Mouse (Mus musculus) CH12.LX (cell line): ENCODE measurements around the gene Srrt. TPM values are rescaled to one million over a fixed set of nuclear protein-coding genes. Genes with fewer than 3 reads are reported as not detected.
A peak's percentile ranks its signal among the peaks of the same experiment; 100 is the strongest.

ENCODE experiments used
- DNase-seq: peaks from one replicate; pipeline ENCODE4 v3.0.0-alpha.2; 2013; ENCODE audit errors: extremely low read depth
- H3K27ac ChIP-seq: 2 replicates; pipeline ENCODE4 v1.5.1; 2012; ENCODE audit warnings: low read depth, mild to moderate bottlenecking, control low read depth, moderate library complexity; ENCODE audit not compliant: insufficient read depth
- H3K27me3 ChIP-seq: replicated peaks from 2 replicates; pipeline ENCODE3; 2012; ENCODE audit warnings: inconsistent platforms
- H3K36me3 ChIP-seq, 2 experiments: replicated peaks in 1 of 2; 2 replicates each; pipeline versions ENCODE3 to v1.6.1; 2012; ENCODE audit warnings: inconsistent platforms in 1 of 2, low read length in 1 of 2, mild to moderate bottlenecking in 1 of 2, mixed read lengths in 1 of 2, moderate library complexity in 1 of 2; ENCODE audit not compliant: control insufficient read depth in 1 of 2, insufficient read depth in 1 of 2
- H3K4me1 ChIP-seq, 2 experiments: 2 replicates each; pipeline ENCODE4 v1.6.1; 2012; ENCODE audit warnings: inconsistent platforms in 1 of 2, moderate library complexity in 1 of 2; ENCODE audit not compliant: insufficient read depth in 2 of 2, control insufficient read depth in 1 of 2
- H3K4me2 ChIP-seq: 2 replicates; pipeline ENCODE4 v1.6.1; 2012; ENCODE audit warnings: low read depth, mild to moderate bottlenecking, control low read depth; ENCODE audit not compliant: poor library complexity, insufficient read depth, severe bottlenecking
- H3K4me3 ChIP-seq, 3 experiments: fragments of 150-350 bp in 1 of 3; sonication (generic) in 1 of 3; replicated peaks in 1 of 3; 2 replicates each; pipeline versions ENCODE3 to v1.5.1; 2011 to 2012; ENCODE audit warnings: low read depth in 2 of 3, low read length in 2 of 3, mild to moderate bottlenecking in 2 of 3, moderate library complexity in 2 of 3, control low read depth in 1 of 3, improper control_type of control experiment in 1 of 3, inconsistent platforms in 1 of 3, mixed read lengths in 1 of 3; ENCODE audit not compliant: poor library complexity in 1 of 3
- H3K79me2 ChIP-seq: replicated peaks from 2 replicates; pipeline ENCODE4 v1.6.1; 2012; ENCODE audit warnings: mild to moderate bottlenecking, moderate library complexity; ENCODE audit not compliant: control insufficient read depth, poor library complexity, insufficient read depth, severe bottlenecking; ENCODE audit errors: extremely low read depth
- H3K9ac ChIP-seq: 2 replicates; pipeline ENCODE4 v1.6.1; 2012; ENCODE audit warnings: low read depth, mild to moderate bottlenecking, control low read depth, moderate library complexity; ENCODE audit not compliant: insufficient read depth
- H3K9me3 ChIP-seq: replicated peaks from 2 replicates; pipeline ENCODE3; 2012; ENCODE audit warnings: low read length, inconsistent platforms, mixed read lengths
- BHLHE40 ChIP-seq: IDR thresholded peaks from 2 replicates; pipeline ENCODE4 v1.6.1; 2011; ENCODE audit warnings: mild to moderate bottlenecking, low read depth, low read length, improper control_type of control experiment
- CHD1 ChIP-seq: IDR thresholded peaks from 2 replicates; pipeline ENCODE4 v1.6.1; 2012; ENCODE audit warnings: low read depth, low read length, improper control_type of control experiment, inconsistent platforms
- CHD2 ChIP-seq: IDR thresholded peaks from 2 replicates; pipeline ENCODE4 v1.6.1; 2011; ENCODE audit warnings: low read length, improper control_type of control experiment
- CTCF ChIP-seq, 2 experiments: IDR thresholded peaks in 1 of 2; conservative IDR thresholded peaks in 1 of 2; 2 replicates each; pipeline ENCODE4 v1.5.1; 2011 to 2012; ENCODE audit warnings: low read depth in 2 of 2, low read length in 2 of 2, improper control_type of control experiment in 1 of 2, inconsistent platforms in 1 of 2, mild to moderate bottlenecking in 1 of 2, moderate library complexity in 1 of 2
- E2F4 ChIP-seq: IDR thresholded peaks from 2 replicates; pipeline ENCODE4 v1.6.1; 2011; ENCODE audit warnings: low read depth, low read length, improper control_type of control experiment; ENCODE audit not compliant: insufficient replicate concordance
- ELF1 ChIP-seq: IDR thresholded peaks from 2 replicates; pipeline ENCODE4 v1.6.1; 2014; ENCODE audit warnings: low read depth, mild to moderate bottlenecking, inconsistent platforms, low read length, improper control_type of control experiment
- EP300 ChIP-seq: IDR thresholded peaks from 2 replicates; pipeline ENCODE4 v1.6.1; 2011; ENCODE audit warnings: low read length, improper control_type of control experiment
- ETS1 ChIP-seq: conservative IDR thresholded peaks from 2 replicates; pipeline ENCODE4 v1.6.1; 2012; ENCODE audit warnings: low read depth, mild to moderate bottlenecking, inconsistent platforms, low read length, improper control_type of control experiment, moderate library complexity
- GABPA ChIP-seq: IDR thresholded peaks from 2 replicates; pipeline ENCODE4 v1.6.1; 2012; ENCODE audit warnings: low read depth, low read length, improper control_type of control experiment, inconsistent platforms; ENCODE audit not compliant: insufficient replicate concordance
- HCFC1 ChIP-seq: IDR thresholded peaks from 2 replicates; pipeline ENCODE4 v1.6.1; 2012; ENCODE audit warnings: low read depth, mild to moderate bottlenecking, inconsistent platforms, low read length, improper control_type of control experiment
- IRF4 ChIP-seq: IDR thresholded peaks from 2 replicates; pipeline ENCODE4 v1.6.1; 2014; ENCODE audit warnings: low read depth, mild to moderate bottlenecking, inconsistent platforms, low read length, improper control_type of control experiment
- JUN ChIP-seq: IDR thresholded peaks from 2 replicates; pipeline ENCODE4 v1.6.1; 2011; ENCODE audit warnings: low read depth, mild to moderate bottlenecking, low read length, improper control_type of control experiment, moderate library complexity; ENCODE audit not compliant: insufficient read depth
- JUND ChIP-seq: conservative IDR thresholded peaks from 2 replicates; pipeline ENCODE4 v1.6.1; 2011; ENCODE audit warnings: low read depth, low read length, improper control_type of control experiment
- KAT2A ChIP-seq: IDR thresholded peaks from 2 replicates; pipeline ENCODE4 v1.6.1; 2012; ENCODE audit warnings: low read length, improper control_type of control experiment, inconsistent platforms; ENCODE audit not compliant: insufficient replicate concordance
- MAFK ChIP-seq: IDR thresholded peaks from 2 replicates; pipeline ENCODE4 v1.6.1; 2011; ENCODE audit warnings: low read length, improper control_type of control experiment; ENCODE audit not compliant: insufficient replicate concordance
- MAX ChIP-seq: IDR thresholded peaks from 2 replicates; pipeline ENCODE4 v1.6.1; 2011; ENCODE audit warnings: low read length, improper control_type of control experiment
- MAZ ChIP-seq: IDR thresholded peaks from 2 replicates; pipeline ENCODE4 v1.6.1; 2012; ENCODE audit warnings: low read depth, mild to moderate bottlenecking, inconsistent platforms, low read length, improper control_type of control experiment, moderate library complexity
- MEF2A ChIP-seq: IDR thresholded peaks from 2 replicates; pipeline ENCODE4 v1.6.1; 2014; ENCODE audit warnings: low read depth, mild to moderate bottlenecking, inconsistent platforms, low read length, improper control_type of control experiment, borderline replicate concordance
- MXI1 ChIP-seq: IDR thresholded peaks from 2 replicates; pipeline ENCODE4 v1.6.1; 2011; ENCODE audit warnings: mild to moderate bottlenecking, low read depth, low read length, improper control_type of control experiment
- MYC ChIP-seq: IDR thresholded peaks from 2 replicates; pipeline ENCODE4 v1.6.1; 2011; ENCODE audit warnings: low read depth, mild to moderate bottlenecking, improper control_type of control experiment, low read length
- NELFE ChIP-seq: IDR thresholded peaks from 2 replicates; pipeline ENCODE4 v1.6.1; 2011; ENCODE audit warnings: low read depth, low read length, improper control_type of control experiment
- NRF1 ChIP-seq: IDR thresholded peaks from 2 replicates; pipeline ENCODE4 v1.6.1; 2014; ENCODE audit warnings: low read depth, mild to moderate bottlenecking, inconsistent platforms, low read length, improper control_type of control experiment, moderate library complexity
- PAX5 ChIP-seq: IDR thresholded peaks from 2 replicates; pipeline ENCODE4 v1.6.1; 2012; ENCODE audit warnings: low read length, inconsistent platforms, mixed read lengths
- POLR2A ChIP-seq: IDR thresholded peaks from 2 replicates; pipeline ENCODE4 v1.6.1; 2011; ENCODE audit warnings: low read depth, mild to moderate bottlenecking, improper control_type of control experiment, low read length
- POLR2AphosphoS2 ChIP-seq: IDR thresholded peaks from 2 replicates; pipeline ENCODE4 v1.6.1; 2011; ENCODE audit warnings: low read depth, low read length, improper control_type of control experiment
- RAD21 ChIP-seq: IDR thresholded peaks from 2 replicates; pipeline ENCODE4 v1.6.1; 2011; ENCODE audit warnings: low read depth, mild to moderate bottlenecking, low read length, improper control_type of control experiment, moderate library complexity
- RCOR1 ChIP-seq: conservative IDR thresholded peaks from 2 replicates; pipeline ENCODE4 v1.6.1; 2012; ENCODE audit warnings: low read depth, mild to moderate bottlenecking, inconsistent platforms, low read length, improper control_type of control experiment
- SIN3A ChIP-seq: IDR thresholded peaks from 2 replicates; pipeline ENCODE4 v1.6.1; 2012; ENCODE audit warnings: low read length, improper control_type of control experiment, inconsistent platforms
- SMC3 ChIP-seq: IDR thresholded peaks from 2 replicates; pipeline ENCODE4 v1.6.1; 2011; ENCODE audit warnings: low read depth, low read length, improper control_type of control experiment
- TBP ChIP-seq: conservative IDR thresholded peaks from 2 replicates; pipeline ENCODE4 v1.6.1; 2011; ENCODE audit warnings: low read depth, low read length, improper control_type of control experiment
- TCF12 ChIP-seq: IDR thresholded peaks from 2 replicates; pipeline ENCODE4 v1.6.1; 2014; ENCODE audit warnings: low read depth, mild to moderate bottlenecking, inconsistent platforms, low read length, improper control_type of control experiment
- UBTF ChIP-seq: IDR thresholded peaks from 2 replicates; pipeline ENCODE4 v1.6.1; 2012; ENCODE audit warnings: low read depth, mild to moderate bottlenecking, inconsistent platforms, low read length, improper control_type of control experiment, moderate library complexity
- USF1 ChIP-seq: IDR thresholded peaks from 2 replicates; pipeline ENCODE4 v1.6.1; 2014; ENCODE audit warnings: low read depth, mild to moderate bottlenecking, inconsistent platforms, low read length, improper control_type of control experiment
- USF2 ChIP-seq: conservative IDR thresholded peaks from 2 replicates; pipeline ENCODE4 v1.6.1; 2011; ENCODE audit warnings: low read depth, low read length, improper control_type of control experiment
- ZC3H11A ChIP-seq: IDR thresholded peaks from 2 replicates; pipeline ENCODE4 v1.6.1; 2012; ENCODE audit warnings: low read depth, mild to moderate bottlenecking, inconsistent platforms, low read length, improper control_type of control experiment
- ZKSCAN1 ChIP-seq: IDR thresholded peaks from 2 replicates; pipeline ENCODE4 v1.6.1; 2012; ENCODE audit warnings: low read depth, inconsistent platforms, low read length, improper control_type of control experiment, borderline replicate concordance
- ZMIZ1 ChIP-seq: IDR thresholded peaks from 2 replicates; pipeline ENCODE4 v1.6.1; 2012; ENCODE audit warnings: low read depth, mild to moderate bottlenecking, inconsistent platforms, low read length, improper control_type of control experiment
- ZNF384 ChIP-seq: IDR thresholded peaks from 2 replicates; pipeline ENCODE4 v1.6.1; 2012; ENCODE audit warnings: low read depth, low read length, improper control_type of control experiment, inconsistent platforms
- dilution Hi-C: fragments of 300-500 bp; cut with MboI; formaldehyde crosslinking; loops from 2 replicates; pipeline ENCODE4 v1.14.3; 2020; ENCODE audit warnings: low sequenced_read_pairs; ENCODE audit not compliant: extremely low pct_unique_long_range_greater_than_20kb, extremely low pct_ligation_motif_present
- in situ Hi-C: fragments of 300-500 bp; cut with MboI; formaldehyde crosslinking; loops from 3 replicates; pipeline ENCODE4 v1.14.3; 2019; ENCODE audit warnings: low sequenced_read_pairs, low pct_ligation_motif_present, low pct_unique_long_range_greater_than_20kb, mixed read lengths
- polyA plus RNA-seq: library from polyadenylated mRNA; unstranded; fragments of >175 nt; gene quantifications from 2 replicates; pipeline ENCODE4 v1.2.1, GENCODE M21; 2012; ENCODE audit warnings: low read depth; ENCODE audit not compliant: insufficient read length
- total RNA-seq, 2 experiments: library from RNA; depleted of rRNA; stranded (reverse); fragments of 300-350 nt in 1 of 2; fragments of >200 nt in 1 of 2; gene quantifications; 2 replicates each; pipeline ENCODE4 v1.2.3; 2012 to 2014

Srrt gene
- total and polyA plus RNA-seq, 3 experiments: 148 to 493 (median 165) TPM

DNA sequence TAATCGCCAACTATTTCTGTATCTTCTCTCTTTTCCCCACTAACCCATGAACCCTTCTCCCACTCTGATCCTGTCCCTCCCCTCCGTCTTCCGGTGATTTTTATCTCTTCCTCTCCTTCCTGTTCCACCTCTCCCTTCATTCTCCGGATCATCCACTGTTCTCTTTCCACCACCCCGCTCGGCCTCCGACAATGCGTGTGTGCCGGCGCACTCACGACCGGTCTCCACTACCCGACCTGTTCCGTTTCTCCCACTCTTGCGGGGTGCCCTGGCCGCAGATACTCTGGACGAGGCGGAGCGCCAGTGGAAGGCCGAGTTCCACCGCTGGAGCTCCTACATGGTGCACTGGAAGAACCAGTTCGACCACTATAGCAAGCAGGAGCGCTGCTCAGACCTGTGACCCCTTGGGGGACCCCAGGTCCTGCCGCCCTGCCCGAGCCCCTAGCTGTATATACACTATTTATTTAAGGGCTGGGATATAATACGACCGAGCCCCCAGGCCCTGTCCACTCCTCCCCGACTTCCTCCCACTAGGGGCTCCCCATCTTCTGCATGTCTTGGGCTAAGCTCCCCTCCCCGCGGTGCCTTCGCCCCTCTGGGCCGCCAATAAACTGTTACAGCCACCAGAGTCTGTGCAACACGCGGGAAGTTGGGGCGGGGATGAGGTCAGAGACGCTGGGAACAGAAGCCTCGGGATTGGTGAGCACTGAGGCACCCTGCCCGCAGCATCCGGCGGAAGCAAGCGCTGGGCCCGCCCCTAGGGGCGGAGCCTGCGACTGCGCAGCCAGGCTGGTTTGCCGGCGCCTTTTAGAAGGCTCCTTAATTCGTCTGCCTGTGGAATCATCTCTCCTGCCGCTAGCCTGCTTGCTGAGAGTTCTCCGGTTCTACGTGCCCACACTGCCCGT lies 13.4 kb downstream of the Srrt start, which contains the start of gene Ufsp1:
Gene Ufsp1, plus strand, starts transcription at position 791 of the 905 bp plus-strand sequence.
- Histone ChIP-seq H3K27me3 (peaks cover 13% of the 10 kb centered on the region), H3K4me1 (peaks cover 11 to 37% of the 10 kb centered on the region in 2 experiments; a peak in 3 of 4 replicates)
- DNase-seq: peak; percentile 95
- TF ChIP-seq JUN: peak; percentile 9; the same call in 1 of the 2 replicates
- no peak for TF ChIP-seq GABPA
- peak in 1 of 2 experiments; percentile 1; a peak in 1 of 4 replicates for TF ChIP-seq CTCF (conservative IDR thresholded peaks at IDR 0.05 in 1 of 2, IDR thresholded peaks at IDR 0.05 in 1 of 2; ENCODE audit: low read depth in 2 of 2, low read length in 2 of 2)
- no peak for TF ChIP-seq UBTF
- TF ChIP-seq USF2: no peak
- TF ChIP-seq POLR2AphosphoS2: peak; percentile 93
- TF ChIP-seq E2F4: no peak
- TF ChIP-seq ZC3H11A: no peak
- no peak for TF ChIP-seq MEF2A
- peak; percentile 86; the same call in 1 of the 2 replicates for TF ChIP-seq CHD1
- TF ChIP-seq RAD21: no peak
- peak; percentile 69; the same call in 1 of the 2 replicates for TF ChIP-seq MAX
- TF ChIP-seq ZKSCAN1: no peak
- no peak for TF ChIP-seq MAZ
- TF ChIP-seq PAX5: no peak
- peak; percentile 70 for TF ChIP-seq ZMIZ1
- TF ChIP-seq SIN3A: no peak; the same call in 1 of the 2 replicates
- TF ChIP-seq SMC3: no peak
- TF ChIP-seq JUND: no peak
- peak; percentile 2; the same call in 1 of the 2 replicates for TF ChIP-seq ZNF384
- TF ChIP-seq RCOR1: no peak
- peak; percentile 77 for TF ChIP-seq NELFE
- peak; percentile 66; the same call in 1 of the 2 replicates for TF ChIP-seq ELF1
- no peak for TF ChIP-seq BHLHE40
- TF ChIP-seq USF1: no peak
- TF ChIP-seq MAFK: no peak
- TF ChIP-seq TBP: peak; percentile 66; the same call in 1 of the 2 replicates
- no peak for TF ChIP-seq IRF4
- peak; percentile 92 for TF ChIP-seq POLR2A
- peak; percentile 60; the same call in 1 of the 2 replicates for TF ChIP-seq KAT2A
- TF ChIP-seq TCF12: peak; percentile 61; the same call in 1 of the 2 replicates
- TF ChIP-seq NRF1: peak; percentile 91
- TF ChIP-seq ETS1: no peak
- TF ChIP-seq MXI1: peak; percentile 66; the same call in 1 of the 2 replicates
- TF ChIP-seq CHD2: no peak
- TF ChIP-seq EP300: no peak
- no peak for TF ChIP-seq MYC
- peak; percentile 82 for TF ChIP-seq HCFC1
- TF ChIP-seq, all 38 proteins: peak for 16
- peaks cover 43 to 45% of the 10 kb centered on the region in 2 experiments for H3K36me3 ChIP-seq
- dilution Hi-C loops: no loop called here
- in situ Hi-C loops: no loop called here
- H3K79me2 ChIP-seq: no peaks in the 10 kb centered on the region
- peak within 1 kb of the TSS; percentile 71 to 76 (median 72) for H3K4me3 ChIP-seq
- H3K27ac ChIP-seq: peak within 1 kb of the TSS; percentile 58
- peak within 1 kb of the TSS; percentile 48 for H3K4me2 ChIP-seq
- peak within 1 kb of the TSS; percentile 73 for H3K9ac ChIP-seq
- H3K9me3 ChIP-seq: no peaks in the 10 kb centered on the region
